9 mouse cellular contexts compared by ENCODE assay signal in genomic region chr10:43689161-43689913, GRCm38 (mm10).
DNase-seq lines count a peak whose midpoint lies in the region; ATAC-seq and TF ChIP-seq lines count a peak whose summit lies in the region.
"Had no signal": no experiment of that assay in that cellular context is flagged by ENCODE, and none has a peak within 500 bp of the region (broad histone marks: within the 10 kb centered on the region; RNA-seq: fewer than 3 reads in every experiment).

No protein-coding gene starts in this region.

- H3K9ac ChIP-seq in midbrain, postnatal 0 days (replicated peaks; ENCODE audit: low read length, poor library complexity, severe bottlenecking) = no peak overlapping the region
- H3K9ac ChIP-seq in midbrain, embryonic 13.5 days (replicated peaks) = no peak overlapping the region
- H3K9ac ChIP-seq in forebrain, embryonic 16.5 days (replicated peaks; ENCODE audit: low read depth, low read length) = no peak overlapping the region
- H3K9ac ChIP-seq: neural tube, embryonic 12.5 days had no signal

- peak; percentile 22 to 36 for DNase-seq in heart, adult 18-20 months
- DNase-seq in heart, postnatal 4 days = no peak
- DNase-seq in midbrain, postnatal 0 days (ENCODE audit: low spot score) = peak; percentile 2
- DNase-seq in heart, postnatal 10 days = peak; percentile 23 to 27
- DNase-seq in cerebellum, adult 2 months = no peak
- no peak for DNase-seq in thymus, postnatal 10 days (ENCODE audit: low spot score in 2 of 2)

- no peak overlapping the region for H3K4me2 ChIP-seq in midbrain, postnatal 0 days (ENCODE audit: low read depth, low read length, poor library complexity, severe bottlenecking)
- no peak overlapping the region for H3K4me2 ChIP-seq in midbrain, embryonic 13.5 days (replicated peaks)
- H3K4me2 ChIP-seq in forebrain, embryonic 16.5 days (ENCODE audit: low read length) = no peak overlapping the region
- H3K4me2 ChIP-seq: neural tube, embryonic 12.5 days had no signal

- ATAC-seq in midbrain, postnatal 0 days (ENCODE audit: low FRiP score) = no peak
- ATAC-seq in midbrain, embryonic 13.5 days = no peak
- ATAC-seq in forebrain, embryonic 16.5 days = no peak

- H3K27ac ChIP-seq in midbrain, postnatal 0 days (ENCODE audit: low read depth, low read length) = no peak overlapping the region
- no peak overlapping the region for H3K27ac ChIP-seq in midbrain, embryonic 13.5 days
- no peak overlapping the region for H3K27ac ChIP-seq in cerebellum, adult 2 months (ENCODE audit: insufficient read depth, low read length)
- no peak overlapping the region for H3K27ac ChIP-seq in forebrain, embryonic 16.5 days (ENCODE audit: low read length)
- H3K27ac ChIP-seq: neural tube, embryonic 12.5 days had no signal

- H3K4me3 ChIP-seq in midbrain, postnatal 0 days (ENCODE audit: low read depth, low read length) = no peak overlapping the region
- no peak overlapping the region for H3K4me3 ChIP-seq in midbrain, embryonic 13.5 days (replicated peaks)
- no peak overlapping the region for H3K4me3 ChIP-seq in cerebellum, adult 2 months (replicated peaks; ENCODE audit: insufficient read depth, low read depth, low read length)
- no peak overlapping the region for H3K4me3 ChIP-seq in forebrain, embryonic 16.5 days (replicated peaks; ENCODE audit: low read length)
- H3K4me3 ChIP-seq: neural tube, embryonic 12.5 days had no signal

- no peaks in the 10 kb centered on the region for H3K36me3 ChIP-seq in midbrain, postnatal 0 days (ENCODE audit: insufficient read depth, low read length)
- no peaks in the 10 kb centered on the region for H3K36me3 ChIP-seq in midbrain, embryonic 13.5 days
- H3K36me3 ChIP-seq in forebrain, embryonic 16.5 days (ENCODE audit: control insufficient read depth, insufficient read depth) = no peaks in the 10 kb centered on the region
- H3K36me3 ChIP-seq: neural tube, embryonic 12.5 days had no signal

- no peak for TF ChIP-seq POLR2A in cerebellum, adult 2 months (IDR thresholded peaks at IDR 0.05; ENCODE audit: borderline replicate concordance, insufficient read depth, low read length)

- WGBS in midbrain, postnatal 0 days = 17% methylated on average over 10 of the region's 10 CpGs
- 15% methylated on average over 10 of the region's 10 CpGs for WGBS in midbrain, embryonic 13.5 days
- WGBS in cerebellum, adult 2 months = 20% methylated on average over 10 of the region's 10 CpGs
- WGBS in forebrain, embryonic 16.5 days = 20% methylated on average over 10 of the region's 10 CpGs

- TF ChIP-seq CTCF in midbrain, postnatal 0 days (IDR thresholded peaks at IDR 0.05) = no peak
- no peak for TF ChIP-seq CTCF in cerebellum, adult 2 months (IDR thresholded peaks at IDR 0.05; ENCODE audit: borderline replicate concordance, insufficient read depth, low read depth, low read length)

- H3K9me3 ChIP-seq in midbrain, postnatal 0 days (ENCODE audit: low read length) = no peaks in the 10 kb centered on the region
- no peaks in the 10 kb centered on the region for H3K9me3 ChIP-seq in midbrain, embryonic 13.5 days
- no peaks in the 10 kb centered on the region for H3K9me3 ChIP-seq in forebrain, embryonic 16.5 days (ENCODE audit: control insufficient read depth, low read length)
- H3K9me3 ChIP-seq: neural tube, embryonic 12.5 days had no signal

- no peaks in the 10 kb centered on the region for H3K27me3 ChIP-seq in midbrain, postnatal 0 days (ENCODE audit: insufficient read depth, low read length)
- H3K27me3 ChIP-seq in midbrain, embryonic 13.5 days = no peaks in the 10 kb centered on the region
- no peaks in the 10 kb centered on the region for H3K27me3 ChIP-seq in cerebellum, adult 2 months (ENCODE audit: control insufficient read depth, insufficient read depth, low read length)
- no peaks in the 10 kb centered on the region for H3K27me3 ChIP-seq in forebrain, embryonic 16.5 days (replicated peaks; ENCODE audit: control insufficient read depth, insufficient read depth, low read length)
- H3K27me3 ChIP-seq: neural tube, embryonic 12.5 days had no signal

- H3K4me1 ChIP-seq in midbrain, postnatal 0 days (ENCODE audit: insufficient read depth, low read length) = peaks cover 3% of the 10 kb centered on the region; the same call in 1 of the 2 replicates
- 0 out of 2 replicates have a peak, but pooled peaks cover 6% of the 10 kb centered on the region for H3K4me1 ChIP-seq in midbrain, embryonic 13.5 days (replicated peaks)
- no peaks in the 10 kb centered on the region for H3K4me1 ChIP-seq in cerebellum, adult 2 months (ENCODE audit: control insufficient read depth, insufficient read depth, low read length)
- H3K4me1 ChIP-seq in forebrain, embryonic 16.5 days (replicated peaks; ENCODE audit: control insufficient read depth, insufficient read depth, low read length) = no peaks in the 10 kb centered on the region

- intact Hi-C loops in heart, postnatal 10 days (cut with DNase I) = no loop called here

Comparison
In these comparisons a context has a peak if more than half of its experiments do, and no peak if none do; other contexts are left out.
1. DNase-seq: peak in heart, adult 18-20 months (2 of 2), midbrain, postnatal 0 days (single experiment) and heart, postnatal 10 days (2 of 2); none in heart, postnatal 4 days (single experiment), cerebellum, adult 2 months (0 of 2) and thymus, postnatal 10 days (0 of 2).